Mouse (Mus musculus) testis, postnatal 14 days (tissue): ENCODE data around the gene Smg5.
"Not testable (repeated sequence)": the region's sequence is repeated elsewhere in the genome, so short reads cannot be mapped to it uniquely, and the experiment has no call there.

ENCODE experiments used
- DNase-seq: peaks from one replicate; pipeline ENCODE4 v3.0.0; 2021; ENCODE audit warnings: low spot score

Smg5 gene

DNA sequence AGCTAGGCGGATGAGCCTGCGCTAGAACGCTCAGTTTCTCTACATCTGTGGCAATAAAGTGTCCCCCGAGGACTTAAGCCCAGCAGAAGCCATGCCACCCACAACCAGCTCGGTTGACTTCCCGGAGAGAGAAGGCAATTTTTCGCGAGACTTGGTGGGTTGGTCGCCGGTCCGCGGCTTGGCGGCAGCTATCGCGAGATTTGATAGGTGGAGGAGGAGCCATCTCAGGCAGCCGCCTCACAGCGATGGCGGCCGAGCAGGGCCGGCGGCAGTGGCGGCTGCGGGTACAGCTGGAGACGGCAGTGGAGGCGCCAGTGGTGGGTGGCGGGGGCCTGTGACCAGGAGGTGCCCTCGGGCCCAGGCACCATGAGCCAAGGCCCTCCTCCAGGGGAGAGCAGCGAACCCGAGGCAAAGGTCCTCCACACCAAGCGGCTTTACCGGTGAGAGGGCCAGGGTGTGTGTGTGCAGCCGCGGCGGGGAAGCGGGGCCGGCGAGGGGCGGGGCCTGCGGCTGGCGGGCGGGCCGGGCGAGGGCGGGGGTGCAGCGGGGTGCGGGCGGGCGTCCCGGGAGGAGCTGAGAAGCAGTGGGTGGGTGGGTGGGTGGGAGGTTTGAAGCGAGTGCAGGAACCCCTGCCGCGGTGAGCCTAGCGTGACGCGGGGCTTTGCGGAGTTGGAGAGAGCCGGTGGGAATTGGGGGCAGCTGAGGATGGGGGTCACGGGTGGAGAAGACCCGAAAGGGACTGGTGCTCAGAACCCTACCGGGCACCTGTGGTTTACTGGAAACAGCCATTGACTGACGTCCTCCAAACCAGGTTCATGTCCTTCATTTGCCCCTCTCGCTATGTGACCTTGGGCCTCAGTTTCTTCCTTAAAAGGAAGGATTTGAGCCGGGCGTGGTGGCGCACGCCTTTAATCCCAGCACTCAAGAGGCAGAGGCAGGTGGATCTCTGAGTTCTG is at the start of gene Smg5, which contains the start of gene Tmem79:
Gene Smg5, plus strand, starts transcription at position 203 of the 956 bp plus-strand sequence.
Gene Tmem79, minus strand, starts transcription at position 91 of the 956 bp plus-strand sequence.
- DNase-seq = peak; percentile 96

GRCm38 (mm10) chr3:88287110-88287509 is 49.0 kb upstream of the Smg5 start, which contains the start of gene Gm38392:
Gm38392 (minus strand) TSS chr3:88287210.
- DNase-seq = no peak

DNA sequence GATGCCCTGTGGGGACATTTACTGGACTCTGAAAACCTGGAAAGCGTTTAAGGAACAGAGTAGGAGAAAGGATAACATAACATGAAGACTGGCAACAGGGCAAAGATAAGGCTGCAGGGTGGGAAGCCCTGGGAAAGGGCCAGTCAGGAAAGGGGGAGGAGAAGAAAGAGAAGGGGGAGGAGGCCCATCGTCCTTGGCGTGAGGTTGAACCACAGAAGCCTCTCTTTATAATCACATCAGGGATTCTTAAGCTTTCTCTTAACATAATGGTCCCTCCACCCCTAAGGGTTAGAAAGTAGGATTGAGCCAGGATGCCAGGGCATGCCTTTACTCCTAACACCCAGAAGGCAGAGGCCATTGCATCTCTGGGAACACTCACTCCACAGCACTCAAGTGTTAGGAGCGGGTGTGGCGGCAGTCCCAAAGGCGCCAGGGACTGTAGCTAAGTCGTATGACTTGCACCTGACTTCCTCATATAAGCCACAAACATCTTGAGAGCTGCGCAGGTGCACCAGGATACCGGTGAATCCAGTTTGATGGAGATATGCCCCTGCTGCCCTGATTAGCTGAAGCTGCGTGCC is 47.8 kb upstream of the Smg5 start:
- DNase-seq = not testable (repeated sequence)

GRCm38 (mm10) chr3:88291970-88292369 is 44.1 kb upstream of the Smg5 start:
- no peak for DNase-seq

DNA sequence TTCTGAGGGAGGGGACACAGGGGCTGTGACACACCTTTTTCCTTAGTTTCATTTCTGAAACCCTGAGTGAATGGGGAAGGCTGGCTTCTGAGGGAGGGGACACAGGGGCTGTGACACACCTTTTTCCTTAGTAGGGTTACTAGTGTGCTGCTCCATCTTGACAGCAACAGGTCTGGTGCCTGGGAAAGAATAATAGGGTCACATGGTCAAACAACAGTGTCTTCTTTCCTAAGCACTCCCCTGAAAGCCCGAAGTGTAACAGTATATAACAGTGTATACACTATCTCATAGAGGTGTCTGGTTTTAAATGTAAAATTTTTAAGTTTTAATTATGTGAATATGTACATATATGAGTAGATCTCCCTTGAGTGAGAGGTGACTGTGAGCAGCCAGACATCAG is 40.8 kb upstream of the Smg5 start:
- not testable (repeated sequence) for DNase-seq

- no peak for DNase-seq
These were observed 39.9 kb upstream of the Smg5 start for GRCm38 (mm10) chr3:88296110-88296560.

- DNase-seq = peak; percentile 98
These were observed 39.3 kb upstream of the Smg5 start, which contains the start of the genes Tsacc and Cct3 for GRCm38 (mm10) chr3:88296561-88297318. Tsacc (minus strand) TSS chr3:88296999. Cct3 (plus strand) TSS chr3:88297116.

GRCm38 (mm10) chr3:88297321-88297851 is 38.7 kb upstream of the Smg5 start:
- no peak for DNase-seq

- DNase-seq = no peak
These were observed 36.9 kb upstream of the Smg5 start for GRCm38 (mm10) chr3:88299172-88299571.

GRCm38 (mm10) chr3:88324951-88325405 is 11.1 kb upstream of the Smg5 start, which contains the start of gene Glmp:
Glmp (plus strand) TSS chr3:88325023.
- DNase-seq = peak; percentile 17

DNA sequence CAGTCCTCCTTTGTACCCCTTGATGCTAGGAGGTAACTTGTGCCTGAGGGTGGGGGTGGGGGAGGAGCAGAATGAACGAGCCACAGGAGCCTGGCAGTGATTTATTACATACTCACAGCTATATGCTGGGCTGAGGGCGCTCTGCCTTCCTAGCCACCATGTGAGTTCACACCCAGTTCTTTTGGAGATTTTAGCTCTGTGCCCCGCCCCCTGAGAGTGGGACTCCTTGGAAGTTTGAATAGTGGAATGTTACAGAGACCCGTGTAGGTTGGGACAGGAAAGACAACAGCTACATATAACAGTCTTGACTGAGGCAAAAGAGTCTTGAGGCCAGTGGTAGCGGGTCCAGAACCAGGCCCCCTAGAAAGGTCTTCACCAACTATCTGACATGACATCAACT is 7.1 kb upstream of the Smg5 start:
- no peak for DNase-seq

DNA sequence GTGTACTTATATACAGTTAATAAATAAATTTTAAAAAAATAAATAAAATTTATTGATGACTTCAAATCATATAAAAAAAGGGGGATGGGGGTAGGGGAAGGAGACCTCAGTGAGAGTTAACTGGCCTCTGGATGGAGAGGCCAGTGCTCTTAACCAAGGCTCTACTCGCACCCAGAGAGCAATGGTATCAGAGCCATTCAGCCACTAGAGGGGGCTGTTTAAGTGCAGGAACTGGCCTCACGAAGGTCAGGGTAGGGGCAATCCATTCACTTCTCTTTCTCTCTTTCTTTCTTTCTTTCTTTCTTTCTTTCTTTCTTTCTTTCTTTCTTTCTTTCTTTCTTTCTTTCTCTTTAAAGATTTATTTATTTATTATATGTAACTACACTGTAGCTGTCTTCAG is 4.8 kb upstream of the Smg5 start:
- no peak for DNase-seq

GRCm38 (mm10) chr3:88334029-88334658 is 1.9 kb upstream of the Smg5 start:
- DNase-seq = no peak

DNA sequence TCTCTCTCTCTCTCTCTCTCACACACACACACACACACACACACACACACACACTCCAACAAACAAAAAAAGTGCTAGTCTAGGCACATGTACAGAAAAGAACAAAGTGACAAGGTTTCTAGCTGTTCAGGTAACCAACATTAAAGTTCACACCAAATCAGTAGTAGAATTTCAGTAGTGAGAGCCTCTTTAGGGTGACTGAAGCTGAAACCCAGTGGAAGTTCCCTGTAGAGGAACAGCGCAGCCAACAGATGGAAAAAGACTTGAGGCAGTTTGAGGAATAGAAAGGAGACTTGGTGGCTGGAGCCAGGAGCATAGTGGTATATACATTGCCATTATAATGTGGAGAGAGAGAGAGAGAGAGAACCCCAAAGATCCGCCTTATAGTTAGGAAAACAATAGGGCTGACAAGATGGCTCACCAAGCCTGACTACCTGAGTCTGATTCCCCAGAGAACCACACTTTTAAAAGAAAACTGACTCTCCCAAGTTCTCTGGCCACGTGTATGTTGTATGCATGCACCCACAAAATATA is 1.1 kb upstream of the Smg5 start:
- DNase-seq = no peak

- DNase-seq = no peak
These were observed 515 bp upstream of the Smg5 start for GRCm38 (mm10) chr3:88335436-88336053.

DNA sequence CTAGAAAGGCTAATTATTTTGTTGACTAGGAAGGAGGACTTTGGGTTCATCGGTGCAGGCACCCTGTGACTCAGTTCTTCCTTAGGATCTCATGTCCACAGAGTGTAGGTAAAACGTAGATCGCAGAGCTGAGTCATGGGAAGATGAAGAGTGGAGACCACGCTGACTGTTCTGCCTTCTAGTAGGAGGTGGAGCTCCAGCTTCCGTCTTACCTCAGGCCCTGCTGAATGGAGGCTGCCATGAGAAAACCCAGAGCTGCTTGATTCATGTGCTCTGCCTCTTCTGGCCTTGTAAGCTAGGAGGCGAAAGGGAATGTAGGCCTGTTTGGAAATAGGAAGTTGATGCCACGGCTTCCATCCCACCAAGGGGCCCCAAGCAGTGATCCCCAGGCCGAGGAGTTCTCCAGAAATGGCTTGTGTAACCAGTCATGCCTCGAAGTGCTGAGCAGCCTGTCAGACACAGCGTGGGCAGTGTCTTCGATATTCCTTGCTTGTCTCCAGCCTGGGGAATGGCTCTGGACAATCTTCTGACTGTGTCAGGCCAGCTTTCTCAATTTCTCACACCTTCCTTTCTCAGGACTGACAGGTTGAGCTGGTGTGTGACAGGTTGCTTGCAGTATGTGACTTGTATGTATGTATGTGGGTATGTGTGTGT is 1.4 kb downstream of the Smg5 start:
- no peak for DNase-seq

DNA sequence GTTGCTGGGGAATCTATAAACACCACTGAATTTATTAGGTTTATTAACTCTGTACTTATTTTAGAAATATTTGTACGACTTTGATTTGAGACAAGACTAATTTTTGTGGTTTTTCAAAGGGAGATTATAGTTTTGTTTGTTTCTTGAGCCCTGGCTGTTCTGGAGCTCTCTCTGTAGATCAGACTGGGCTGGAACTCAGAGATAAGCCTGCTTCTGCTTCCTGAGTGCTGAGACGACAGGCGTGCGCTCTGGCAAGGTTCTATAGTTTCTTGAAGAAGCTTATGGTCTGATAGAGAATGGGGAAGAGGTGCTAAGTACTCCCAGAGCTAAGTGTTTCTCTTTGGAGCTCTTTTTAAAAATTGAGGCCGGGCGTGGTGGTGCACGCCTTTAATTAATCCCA is 2.3 kb downstream of the Smg5 start:
- no peak for DNase-seq

DNA sequence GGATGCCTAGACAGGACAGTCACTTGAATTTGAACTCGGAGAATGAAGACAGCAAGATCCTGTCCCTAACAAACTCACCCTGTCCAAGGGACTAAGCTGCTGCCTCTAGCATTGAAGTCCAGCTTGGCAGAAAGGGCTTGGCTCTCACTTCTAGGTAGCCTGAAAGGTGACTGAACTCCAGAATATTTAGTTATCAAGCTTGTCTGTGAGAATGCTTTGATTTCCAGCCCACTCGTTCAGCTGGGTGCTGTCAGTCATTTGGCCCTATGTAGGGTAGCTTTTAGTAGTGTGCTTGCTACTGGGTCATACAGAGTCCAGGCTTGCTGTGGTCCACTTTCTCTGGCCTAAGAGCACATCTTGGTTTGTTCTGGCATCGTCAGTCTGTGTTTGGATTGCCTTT is 2.9 kb downstream of the Smg5 start:
- no peak for DNase-seq

DNA sequence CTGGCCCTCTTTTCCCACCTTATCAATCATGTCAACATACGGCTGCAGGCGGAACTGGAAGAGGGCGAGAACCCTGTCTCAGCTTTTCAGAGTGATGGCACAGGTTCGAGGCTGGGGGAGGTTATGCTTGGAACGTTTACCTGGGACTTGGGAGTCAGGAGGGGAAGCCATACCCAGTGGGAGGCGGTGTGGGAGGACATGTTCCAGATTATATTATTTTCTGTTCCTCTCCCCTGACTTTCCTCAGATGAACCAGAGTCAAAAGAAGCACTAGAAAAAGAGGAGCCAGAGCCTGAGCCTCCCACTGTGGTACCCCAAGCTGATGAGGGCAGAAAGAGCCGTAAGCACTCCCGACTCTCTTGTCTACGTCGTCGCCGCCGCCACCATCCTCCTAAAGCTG is 14.7 kb downstream of the Smg5 start:
- no peak for DNase-seq

GRCm38 (mm10) chr3:88352907-88353306 is 16.8 kb downstream of the Smg5 start:
- DNase-seq = no peak
